Mouse (Mus musculus) C2C12 (cell line): ENCODE data around the gene Omp. TPM values are rescaled to one million over a fixed set of nuclear protein-coding genes. Genes with fewer than 3 reads are reported as not detected.

Source experiments
- H3K27me3 ChIP-seq: one replicate; pipeline ENCODE4 v1.6.1; 2011; ENCODE audit not compliant: control insufficient read depth, insufficient read depth, insufficient read length
- H3K36me3 ChIP-seq: one replicate; pipeline ENCODE4 v1.6.1; 2011; ENCODE audit not compliant: control insufficient read depth, insufficient read depth
- H3K4me3 ChIP-seq: one replicate; pipeline ENCODE4 v1.5.1; 2011; ENCODE audit warnings: mild to moderate bottlenecking, control low read depth; ENCODE audit not compliant: poor library complexity, insufficient read depth, severe bottlenecking
- H3K79me2 ChIP-seq: one replicate; pipeline ENCODE4 v1.6.1; 2011; ENCODE audit not compliant: control insufficient read depth, insufficient read depth
- H3K79me3 ChIP-seq: one replicate; pipeline ENCODE4 v1.6.1; 2011; ENCODE audit warnings: low read depth, control low read depth
- H3ac ChIP-seq: one replicate; pipeline ENCODE3; 2011; ENCODE audit warnings: low read depth; ENCODE audit not compliant: control insufficient read depth, insufficient read length
- CEBPB ChIP-seq: IDR thresholded peaks from one replicate; pipeline ENCODE4 v1.6.1; 2011; ENCODE audit warnings: low read depth, mild to moderate bottlenecking, control low read depth, moderate library complexity
- CTCF ChIP-seq: IDR thresholded peaks from one replicate; pipeline ENCODE4 v1.5.1; 2011; ENCODE audit not compliant: control insufficient read depth, insufficient read depth, insufficient read length
- FOSL1 ChIP-seq: IDR thresholded peaks from one replicate; pipeline ENCODE4 v1.8.0; 2011; ENCODE audit warnings: mild to moderate bottlenecking, low read length; ENCODE audit not compliant: poor library complexity, insufficient read depth, severe bottlenecking
- MAX ChIP-seq: IDR thresholded peaks from one replicate; pipeline ENCODE4 v1.6.1; 2011; ENCODE audit warnings: mild to moderate bottlenecking, control low read depth
- MYOD1 ChIP-seq: IDR thresholded peaks from one replicate; pipeline ENCODE4 v1.6.1; 2011; ENCODE audit warnings: low read depth; ENCODE audit not compliant: control insufficient read depth, insufficient read length
- MYOG ChIP-seq: IDR thresholded peaks from one replicate; pipeline ENCODE4 v1.6.1; 2011; ENCODE audit not compliant: control insufficient read depth, insufficient read length; ENCODE audit errors: extremely low read depth
- USF1 ChIP-seq: IDR thresholded peaks from one replicate; pipeline ENCODE4 v1.6.1; 2011; ENCODE audit warnings: low read depth, mild to moderate bottlenecking, control low read depth, moderate library complexity
- polyA plus RNA-seq: library from polyadenylated mRNA; unstranded; fragments of >200 nt; fragmentation: generic; extraction: Trizol; gene quantifications from one replicate; pipeline ENCODE4 v1.2.1, GENCODE M21; 2012; ENCODE audit warnings: missing spikeins

Gene Omp
- polyA plus RNA-seq, 1 experiment: 0.40 TPM

- Histone ChIP-seq H3K79me3 (no peaks in the 10 kb centered on the region), H3K79me2 (no peaks in the 10 kb centered on the region), H3K36me3 (no peaks in the 10 kb centered on the region), H3K27me3 (peaks cover 14% of the 10 kb centered on the region), H3K4me3 (no peak overlapping the region), H3ac (no peak overlapping the region)
- TF ChIP-seq CEBPB: no peak
- TF ChIP-seq MYOG: no peak
Measured at GRCm38 (mm10) chr7:98141206-98141605, 4.1 kb downstream of the Omp start.

GRCm38 (mm10) chr7:98140597-98140996 is 4.7 kb downstream of the Omp start:
- Histone ChIP-seq H3K36me3 (no peaks in the 10 kb centered on the region), H3K27me3 (peaks cover 15% of the 10 kb centered on the region), H3K4me3 (no peak overlapping the region), H3ac (no peak overlapping the region), H3K79me2 (no peaks in the 10 kb centered on the region), H3K79me3 (no peaks in the 10 kb centered on the region)
- TF ChIP-seq MYOD1 (no peak), MYOG (no peak), MAX (no peak)

GRCm38 (mm10) chr7:98139216-98139615 is 6.1 kb downstream of the Omp start:
- Histone ChIP-seq H3K79me2 (no peaks in the 10 kb centered on the region), H3ac (no peak overlapping the region), H3K4me3 (no peak overlapping the region), H3K36me3 (no peaks in the 10 kb centered on the region), H3K79me3 (no peaks in the 10 kb centered on the region), H3K27me3 (peaks cover 19% of the 10 kb centered on the region)
- no peak for TF ChIP-seq CTCF
- TF ChIP-seq CEBPB: no peak
- no peak for TF ChIP-seq MAX
- TF ChIP-seq FOSL1: no peak
- no peak for TF ChIP-seq USF1
- no peak for TF ChIP-seq MYOG
- no peak for TF ChIP-seq MYOD1

GRCm38 (mm10) chr7:98137995-98138394 is 7.3 kb downstream of the Omp start:
- no peak for TF ChIP-seq MYOG
- no peak for TF ChIP-seq MYOD1
- no peak for TF ChIP-seq CTCF
- TF ChIP-seq MAX: no peak
- TF ChIP-seq CEBPB: no peak
- no peak for TF ChIP-seq USF1
- no peak for TF ChIP-seq FOSL1
- H3ac ChIP-seq: no peak overlapping the region
- H3K79me3 ChIP-seq: no peaks in the 10 kb centered on the region
- H3K4me3 ChIP-seq: no peak overlapping the region
- peaks cover 11% of the 10 kb centered on the region for H3K27me3 ChIP-seq
- H3K36me3 ChIP-seq: no peaks in the 10 kb centered on the region
- no peaks in the 10 kb centered on the region for H3K79me2 ChIP-seq

GRCm38 (mm10) chr7:98137583-98137982 is 7.7 kb downstream of the Omp start:
- no peak overlapping the region for H3ac ChIP-seq
- no peak overlapping the region for H3K4me3 ChIP-seq
- no peaks in the 10 kb centered on the region for H3K79me2 ChIP-seq
- no peaks in the 10 kb centered on the region for H3K79me3 ChIP-seq
- peaks cover 15% of the 10 kb centered on the region for H3K27me3 ChIP-seq
- no peak for TF ChIP-seq CEBPB
- TF ChIP-seq FOSL1: no peak
- TF ChIP-seq MYOG: no peak
- no peak for TF ChIP-seq CTCF
- no peak for TF ChIP-seq USF1
- TF ChIP-seq MAX: no peak
- no peak for TF ChIP-seq MYOD1
- H3K36me3 ChIP-seq: no peaks in the 10 kb centered on the region

GRCm38 (mm10) chr7:98131751-98132150 is 13.6 kb downstream of the Omp start:
- no peaks in the 10 kb centered on the region for H3K79me2 ChIP-seq
- TF ChIP-seq MYOD1 (no peak), FOSL1 (no peak), MAX (no peak), CEBPB (no peak), MYOG (no peak), USF1 (no peak), CTCF (no peak)
- H3K27me3 ChIP-seq: peaks cover 39% of the 10 kb centered on the region
- no peak overlapping the region for H3ac ChIP-seq
- no peaks in the 10 kb centered on the region for H3K79me3 ChIP-seq
- no peaks in the 10 kb centered on the region for H3K36me3 ChIP-seq
- no peak overlapping the region for H3K4me3 ChIP-seq
